Mouse (Mus musculus): ENCODE results near the gene Pdgfc. TPM values are rescaled to one million over a fixed set of nuclear protein-coding genes. Genes with fewer than 3 reads are reported as not detected.

The Pdgfc gene
- polyA plus RNA-seq (2017; shearing (Covaris generic)) = 0.13 TPM

DNA sequence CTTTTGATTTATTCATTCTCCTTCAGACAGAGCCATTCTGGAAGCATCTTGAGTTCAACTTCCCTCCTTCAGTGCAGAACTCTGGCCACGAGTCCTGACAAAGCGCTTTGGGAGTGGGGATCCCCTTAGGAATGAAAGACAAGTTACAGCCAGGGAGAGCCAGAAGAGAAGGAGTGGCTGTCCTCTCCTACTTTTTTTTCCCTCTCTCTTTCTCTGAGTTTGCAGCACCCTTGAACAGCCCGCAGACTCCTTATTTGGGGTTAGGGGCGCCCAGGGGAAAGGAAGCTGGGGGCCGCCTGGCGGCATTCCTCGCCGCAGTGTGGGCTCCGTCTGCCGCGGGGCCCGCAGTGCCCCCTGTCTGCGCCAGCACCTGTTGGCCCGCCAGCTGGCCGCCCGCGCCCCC lies at the start of gene Pdgfc:
Gene Pdgfc (plus strand): TSS at position 266 of the 403 bp plus-strand sequence.

Other genes starting within 250 kb of the Pdgfc start
- gene Gria2, start 233.6 kb upstream of the Pdgfc start, polyA plus RNA-seq (2017; shearing (Covaris generic)) = not detected
- not detected for gene Glrb, start 122.8 kb upstream of the Pdgfc start, polyA plus RNA-seq (2017; shearing (Covaris generic))

Measured in inflammation-experienced regulatory T-cells, adult 16 weeks (primary cell).